Mouse (Mus musculus): ENCODE data around the gene Slc38a10.

DNA sequence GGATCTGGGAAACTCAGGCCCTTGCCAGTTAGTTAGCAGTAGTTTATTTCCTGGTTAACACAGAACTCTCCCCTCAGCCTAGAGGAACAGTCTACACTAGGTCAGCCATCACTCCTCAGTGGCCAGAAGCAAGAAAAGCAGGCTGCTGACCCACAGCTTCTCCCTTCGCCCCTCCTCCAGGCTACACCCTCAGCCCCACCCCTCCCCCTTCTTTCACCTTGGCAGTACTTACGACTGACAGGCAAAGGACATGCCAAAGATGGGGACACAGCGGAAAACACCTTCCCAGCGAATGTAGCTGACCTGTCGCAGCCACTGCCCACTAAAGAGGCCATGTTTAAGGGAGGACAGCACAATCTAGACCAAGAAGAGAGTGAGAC is 13.5 kb downstream of the Slc38a10 start:
- TF ChIP-seq CTCF (IDR thresholded peaks at IDR 0.05; ENCODE audit: low read depth, low read length) (no peak), GATA1 (IDR thresholded peaks at IDR 0.05; ENCODE audit: borderline replicate concordance, low read length) (no peak), TAL1 (conservative IDR thresholded peaks at IDR 0.05; ENCODE audit: low read depth, low read length) (no peak)

All from G1E (cell line).